Mouse (Mus musculus): ENCODE data around the gene Olfr314.
"Not testable (repeated sequence)": the region's sequence is repeated elsewhere in the genome, so short reads cannot be mapped to it uniquely, and the experiment has no call there.

The Olfr314 gene

DNA sequence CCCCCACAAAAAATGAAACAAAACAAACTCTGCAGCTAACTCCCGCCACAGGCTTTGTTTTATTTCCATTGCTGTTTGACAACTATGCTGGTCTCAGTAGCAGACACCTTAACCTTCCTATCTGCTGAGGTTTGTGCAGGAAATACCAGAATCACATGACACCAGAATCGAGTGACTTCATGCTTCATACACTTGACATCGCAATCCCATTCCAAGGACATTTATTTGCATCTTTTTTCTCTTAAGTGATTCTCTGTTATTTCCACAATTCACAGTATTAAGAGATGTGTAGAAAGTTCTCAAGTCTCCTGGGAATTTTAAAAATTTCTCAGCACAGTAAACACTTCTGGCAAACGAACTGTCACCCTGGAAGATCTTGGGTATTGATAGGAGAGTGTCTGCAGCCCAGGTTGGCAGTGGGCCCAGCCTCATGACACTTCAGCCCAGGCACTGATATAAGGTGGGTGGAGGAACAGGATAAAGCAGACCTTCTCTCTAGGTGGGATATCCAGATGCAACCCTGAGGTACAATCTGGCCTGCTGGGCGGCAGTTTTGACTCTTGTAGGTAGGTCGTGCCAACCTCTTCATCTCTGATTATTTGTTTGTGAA lies at the start of gene Olfr314:
Olfr314 (plus strand) TSS at position 473 of the 610 bp plus-strand sequence.
- no peak for DNase-seq (ENCODE audit: low read depth, low spot score)

DNA sequence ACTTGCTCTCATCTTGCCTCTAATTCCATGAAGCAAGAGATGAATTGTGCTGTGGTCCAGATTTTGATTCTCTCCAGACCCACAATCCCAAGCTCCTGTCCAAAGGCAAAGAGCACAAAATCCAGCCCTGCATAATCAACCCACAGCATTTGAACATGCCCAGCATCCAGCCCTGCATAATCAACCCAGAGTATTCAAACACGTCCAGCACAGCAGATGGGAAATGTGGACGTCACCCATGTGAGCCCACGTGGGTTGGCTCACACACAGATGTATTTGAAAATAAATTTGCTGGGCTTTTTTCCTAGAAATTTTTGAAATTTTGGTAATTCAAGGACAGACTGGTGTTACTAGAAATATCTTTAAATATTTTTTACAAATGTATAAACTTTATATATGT lies 49.4 kb upstream of the Olfr314 start:
- no peak for DNase-seq (ENCODE audit: low read depth, low spot score)

DNA sequence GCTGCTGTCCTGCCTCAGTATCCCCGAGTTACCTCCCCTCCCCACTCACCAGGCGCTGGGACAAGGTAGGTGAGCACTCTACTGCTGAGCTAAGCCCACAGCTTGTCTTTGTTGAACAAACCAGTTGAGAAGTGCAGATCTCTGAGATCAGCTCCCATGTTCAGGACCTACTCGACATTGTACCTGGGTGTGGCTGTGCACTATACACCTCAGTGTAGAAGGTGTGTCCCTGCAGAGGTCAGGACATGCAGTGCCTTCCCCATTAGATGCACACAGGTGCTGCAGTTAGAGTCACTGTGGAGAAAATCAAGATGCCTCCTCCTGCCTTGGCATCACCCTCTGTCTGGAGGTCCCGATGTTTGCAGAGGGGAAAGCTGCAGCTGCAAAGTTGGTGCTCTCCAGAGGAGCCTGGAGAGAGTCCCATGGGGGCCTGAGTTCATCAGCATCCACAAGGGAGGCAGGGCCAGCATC lies 43.9 kb upstream of the Olfr314 start, which contains the start of gene Olfr317:
Olfr317 (minus strand) TSS at position 421 of the 471 bp plus-strand sequence.
- no peak for DNase-seq (ENCODE audit: low read depth, low spot score)

DNA sequence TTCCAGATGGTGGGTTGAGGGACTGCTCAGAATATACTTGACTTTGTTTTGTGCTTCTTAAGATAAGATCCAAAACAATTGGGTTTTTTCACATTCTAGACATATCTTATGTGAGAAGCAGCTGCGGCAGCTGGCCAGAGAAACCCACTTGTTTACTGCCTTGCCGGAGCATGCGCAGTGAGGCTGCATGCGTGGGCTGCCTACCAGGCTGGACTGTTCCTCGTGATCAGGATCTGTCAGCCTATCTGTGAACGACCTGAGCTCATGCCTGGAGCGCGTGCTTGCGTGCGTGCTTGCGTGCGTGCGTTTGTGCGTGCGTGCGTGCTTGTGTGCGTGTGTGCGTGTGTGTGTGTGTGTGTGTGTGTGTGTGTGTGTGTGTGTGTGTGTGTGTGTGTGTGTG lies 31.7 kb upstream of the Olfr314 start:
- DNase-seq (ENCODE audit: low read depth, low spot score): not testable (repeated sequence)

DNA sequence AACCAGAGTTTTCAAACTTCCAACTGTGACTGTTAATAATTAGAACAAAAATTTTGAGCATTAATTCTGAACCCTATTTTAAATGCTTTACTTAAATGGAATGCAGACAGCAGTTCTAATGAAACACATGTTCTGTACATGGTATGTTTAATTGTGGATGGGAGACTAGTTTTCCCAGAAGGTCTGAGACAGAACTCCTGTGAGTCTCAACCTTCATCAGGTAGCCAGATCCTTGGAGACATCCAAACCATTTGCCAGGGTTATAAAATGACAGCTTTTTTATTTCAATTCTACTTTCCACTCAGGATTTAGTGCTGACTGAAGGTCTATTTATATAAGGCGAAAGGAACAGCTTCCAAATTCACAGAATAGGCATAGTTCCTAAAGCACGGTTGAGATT lies 30.3 kb upstream of the Olfr314 start, which contains the start of gene Olfr316:
Olfr316 (plus strand) TSS at position 301 of the 400 bp plus-strand sequence.
- DNase-seq (ENCODE audit: low read depth, low spot score): no peak

DNA sequence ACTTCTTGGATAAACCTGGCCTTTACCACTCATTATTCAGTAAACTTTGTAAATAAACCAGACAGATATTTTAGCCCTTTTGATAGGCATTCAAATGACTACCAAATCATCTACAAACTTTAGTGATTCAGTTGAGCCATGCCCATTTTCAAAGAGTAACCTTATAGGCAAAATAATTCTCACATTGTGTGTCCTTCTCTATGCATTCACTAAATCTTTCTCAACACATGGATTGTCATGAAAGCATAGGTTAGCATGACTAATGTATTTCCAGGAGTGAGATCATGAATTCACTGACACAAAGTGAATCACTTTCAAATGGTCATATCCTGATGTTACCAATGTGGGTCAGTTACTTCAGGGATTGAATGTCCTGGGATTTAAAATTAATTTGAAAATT lies 9.9 kb upstream of the Olfr314 start, which contains the start of gene Olfr315:
Olfr315 (plus strand) TSS at position 301 of the 400 bp plus-strand sequence.
- no peak for DNase-seq (ENCODE audit: low read depth, low spot score)

DNA sequence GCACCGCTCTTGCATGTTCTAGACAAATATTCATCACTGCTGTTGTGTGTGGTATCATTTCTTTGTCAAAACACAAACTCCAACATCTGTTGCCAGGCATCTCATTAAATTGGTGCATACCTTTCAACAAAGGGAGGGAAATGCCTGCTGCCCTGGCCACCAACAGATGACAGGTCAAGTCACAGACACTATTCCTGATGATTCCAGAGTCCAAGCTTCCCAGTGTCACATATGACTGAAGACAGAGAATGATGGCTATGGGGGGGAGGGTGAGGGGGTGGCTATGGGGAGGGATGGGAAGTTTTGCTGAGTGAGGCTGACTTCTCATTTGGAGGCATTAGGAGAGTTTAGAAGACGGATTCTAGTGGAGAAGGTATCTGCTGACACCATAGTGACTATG lies 1.4 kb downstream of the Olfr314 start:
- no peak for DNase-seq (ENCODE audit: low read depth, low spot score)

DNA sequence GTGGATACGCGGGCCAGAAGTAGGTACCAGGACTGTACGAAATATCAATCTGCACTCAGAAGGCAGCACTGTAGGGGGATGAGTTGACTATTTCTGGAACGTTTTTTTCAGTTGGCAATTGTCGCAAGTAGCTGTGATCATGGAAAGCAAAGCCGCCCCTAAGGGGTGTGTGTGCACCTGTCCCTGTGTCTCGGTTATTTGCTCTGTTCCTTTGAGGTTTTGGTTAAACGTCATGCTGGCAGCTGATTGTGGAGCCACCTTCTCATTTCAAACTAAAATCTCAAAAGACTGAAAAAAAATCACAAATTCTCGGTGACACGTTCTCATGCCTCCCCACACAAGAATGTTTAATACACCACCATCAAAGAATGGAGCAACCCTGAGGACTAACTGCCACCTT lies 4.9 kb downstream of the Olfr314 start:
- no peak for DNase-seq (ENCODE audit: low read depth, low spot score)

DNA sequence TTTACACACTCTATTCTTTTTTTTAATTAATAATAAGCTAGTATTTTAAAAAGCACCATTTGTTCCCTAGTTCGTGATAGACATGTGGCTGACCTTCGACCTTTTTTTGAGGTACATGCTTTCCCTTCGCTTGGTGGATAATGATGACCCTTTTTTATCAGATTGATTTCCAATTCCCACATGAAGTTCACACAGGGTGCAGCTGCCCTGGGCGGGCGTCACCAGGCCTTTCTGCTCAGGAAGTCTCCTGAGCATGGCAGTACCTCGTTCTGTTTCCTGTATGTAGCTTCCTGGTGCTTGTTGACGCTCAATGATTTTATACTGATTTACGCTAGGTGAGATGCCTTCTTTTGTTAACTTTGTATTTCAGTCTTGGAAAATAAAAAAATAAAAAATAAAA lies 5.6 kb downstream of the Olfr314 start:
- DNase-seq (ENCODE audit: low read depth, low spot score): no peak

DNA sequence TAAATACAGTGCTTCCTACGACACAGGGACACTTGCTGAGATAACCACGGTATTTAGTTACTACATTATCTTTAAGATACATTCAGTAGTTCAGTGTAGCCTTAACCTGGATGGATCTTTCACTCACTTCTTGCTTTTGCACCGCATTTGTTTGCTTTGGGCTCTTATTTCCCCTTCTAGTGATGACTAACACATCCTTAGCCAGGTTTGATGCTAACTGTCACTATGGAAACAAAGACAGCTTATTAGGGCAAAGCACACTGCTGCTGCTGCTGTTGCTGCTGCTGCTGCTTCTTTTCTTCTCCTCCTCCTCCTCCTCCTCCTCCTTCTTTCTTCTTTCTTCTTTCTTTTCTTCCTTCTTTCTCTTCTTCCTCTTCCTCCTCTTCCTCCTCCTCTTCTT lies 6.8 kb downstream of the Olfr314 start:
- DNase-seq (ENCODE audit: low read depth, low spot score): peak; percentile 2

DNA sequence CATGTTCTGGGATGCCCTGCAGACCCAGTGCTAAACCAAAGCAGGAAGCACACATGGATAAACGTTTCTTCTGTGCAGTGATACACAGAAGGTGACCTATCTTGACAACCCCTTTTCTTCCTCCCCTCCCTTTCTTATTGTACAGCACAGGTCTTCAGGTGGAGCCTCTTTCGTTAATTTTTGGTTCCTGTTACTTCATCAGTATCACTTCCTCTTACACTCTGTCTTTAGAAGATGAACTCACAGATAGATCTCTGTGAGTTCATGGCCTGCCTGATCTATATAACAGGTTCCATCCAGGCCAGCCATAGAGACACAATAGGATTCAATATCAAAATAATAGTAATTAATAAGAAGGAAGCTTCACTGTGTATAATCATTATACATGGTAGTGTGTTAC lies 7.3 kb downstream of the Olfr314 start:
- DNase-seq (ENCODE audit: low read depth, low spot score): no peak

DNA sequence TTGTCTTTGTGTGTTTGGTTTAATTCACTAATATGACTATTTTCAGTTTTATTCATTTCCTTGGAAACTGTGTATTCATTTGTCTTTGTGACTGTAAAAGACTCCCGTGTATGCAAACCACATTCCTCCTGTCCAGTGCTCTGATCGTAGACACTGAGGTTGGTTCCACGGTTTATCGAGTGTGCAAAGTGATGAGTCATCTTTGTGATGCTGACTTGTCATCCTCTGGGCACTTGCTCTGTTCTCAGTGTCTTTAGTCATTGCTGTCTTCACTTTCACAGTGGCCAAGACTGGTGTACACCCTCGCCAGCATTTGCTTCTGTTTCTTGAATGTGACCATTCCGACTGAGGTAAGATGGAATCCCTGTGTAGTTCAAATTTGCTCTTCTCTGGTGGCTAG lies 7.9 kb downstream of the Olfr314 start:
- no peak for DNase-seq (ENCODE audit: low read depth, low spot score)

DNA sequence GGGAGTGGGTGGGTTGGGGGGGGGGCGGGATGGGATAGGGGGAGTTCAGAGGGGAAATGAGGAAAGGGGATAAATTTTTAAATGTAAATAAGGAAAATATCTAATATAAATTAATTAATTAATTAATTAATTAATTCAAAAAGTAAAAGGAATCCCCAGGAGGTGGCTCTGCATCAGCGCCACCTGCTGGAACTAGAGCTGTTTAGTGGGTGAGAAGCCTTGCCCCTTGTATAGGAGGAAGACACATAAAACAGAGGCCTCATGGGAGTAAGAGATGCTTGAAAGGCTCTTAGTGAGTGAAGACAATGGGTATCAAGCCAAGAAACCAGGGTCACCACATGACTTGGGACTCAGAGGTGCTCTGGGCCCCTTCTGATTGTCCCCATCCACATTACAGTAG lies 13.1 kb downstream of the Olfr314 start:
- DNase-seq (ENCODE audit: low read depth, low spot score): no peak

DNA sequence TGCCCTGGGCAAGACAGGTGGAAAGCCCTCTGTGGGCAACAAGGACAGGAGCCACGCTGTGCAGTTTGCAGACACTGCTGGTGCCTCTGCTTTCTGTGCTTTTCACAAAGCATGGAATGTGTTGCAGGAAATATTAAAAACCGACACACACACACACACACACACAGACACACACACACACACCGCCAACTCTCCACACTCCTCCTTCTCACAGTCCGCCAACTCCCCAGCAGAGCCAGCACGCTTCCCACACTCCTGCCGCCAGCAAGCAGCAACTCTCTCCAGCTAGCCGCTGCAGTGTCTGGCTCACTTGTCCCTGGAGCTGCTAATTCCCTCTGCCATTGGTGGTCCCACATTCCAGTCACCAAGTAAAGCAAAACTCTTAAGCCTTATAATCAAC lies 14.1 kb downstream of the Olfr314 start:
- no peak for DNase-seq (ENCODE audit: low read depth, low spot score)

DNA sequence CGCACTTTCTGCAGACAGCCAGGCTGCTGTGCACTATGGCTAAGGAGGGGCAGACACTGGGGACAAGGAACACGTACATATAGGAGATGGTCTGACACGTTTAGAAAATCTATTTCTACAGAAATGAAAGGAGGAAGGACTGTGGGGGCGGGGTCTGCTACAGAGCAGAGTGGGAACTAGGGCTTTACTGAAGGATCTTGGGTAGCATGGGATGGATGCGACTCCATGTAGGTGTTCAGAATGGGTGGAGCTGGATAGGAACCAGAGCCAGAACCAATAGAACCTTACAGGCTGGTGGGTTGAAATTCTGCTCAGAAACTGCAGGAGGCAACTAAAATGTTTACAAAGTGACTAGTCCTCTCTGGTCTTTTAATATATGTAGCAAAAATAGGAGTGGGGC lies 17.0 kb downstream of the Olfr314 start:
- no peak for DNase-seq (ENCODE audit: low read depth, low spot score)

DNA sequence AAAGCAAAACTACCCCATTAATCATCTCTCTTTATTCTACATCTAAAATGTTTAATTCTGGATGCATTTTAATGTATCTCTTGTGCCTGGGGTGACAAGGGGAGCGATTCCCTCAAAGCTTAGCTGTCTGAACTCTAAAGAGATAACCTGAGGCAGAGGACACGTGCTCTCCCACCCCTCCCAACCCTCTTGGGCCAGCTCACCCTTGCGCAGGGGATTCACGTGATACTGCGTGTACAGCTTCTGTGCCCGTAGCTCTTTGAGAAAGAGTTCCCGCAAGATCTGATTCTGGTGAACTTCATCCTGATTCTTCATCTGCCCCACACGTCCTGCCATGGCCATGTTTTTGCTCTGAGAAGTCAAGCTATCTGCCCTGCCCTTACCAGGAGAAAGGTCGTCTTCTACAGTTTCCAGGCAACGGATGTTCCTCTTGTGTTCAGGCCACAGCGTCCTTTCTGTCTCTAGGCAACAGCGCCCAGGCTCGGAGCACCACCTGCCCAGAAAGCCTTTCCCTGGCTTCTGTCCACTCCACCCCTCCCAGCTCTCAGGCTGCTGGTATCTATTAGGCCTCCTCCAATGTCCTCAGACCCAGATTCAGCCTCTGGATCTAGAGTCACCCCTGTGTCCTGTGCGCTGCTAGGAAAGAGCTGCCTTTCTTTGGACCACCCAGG lies 18.9 kb downstream of the Olfr314 start, which contains the start of gene Fam183b:
Fam183b (minus strand) TSS at position 403 of the 671 bp plus-strand sequence.
- peak; percentile 6 for DNase-seq (ENCODE audit: low read depth, low spot score)

DNA sequence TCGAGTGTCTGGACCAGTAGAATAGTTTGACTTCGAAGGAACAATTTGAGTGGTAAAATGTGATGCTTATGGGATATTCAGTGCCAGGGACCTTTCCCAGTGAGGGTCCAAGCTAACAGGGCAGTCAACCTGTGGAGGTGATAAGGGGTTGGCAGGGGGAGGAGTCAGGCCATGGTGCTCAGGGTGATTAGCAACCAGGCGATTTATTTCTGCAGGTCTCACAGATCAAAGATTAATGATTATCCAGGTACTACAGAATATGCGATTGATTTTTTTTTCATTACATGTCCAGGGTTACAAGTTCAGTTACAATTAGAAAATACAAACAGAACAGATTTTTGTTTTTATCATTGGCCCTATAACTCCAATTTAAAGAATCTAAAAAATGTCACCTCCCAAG lies 21.1 kb downstream of the Olfr314 start:
- no peak for DNase-seq (ENCODE audit: low read depth, low spot score)

DNA sequence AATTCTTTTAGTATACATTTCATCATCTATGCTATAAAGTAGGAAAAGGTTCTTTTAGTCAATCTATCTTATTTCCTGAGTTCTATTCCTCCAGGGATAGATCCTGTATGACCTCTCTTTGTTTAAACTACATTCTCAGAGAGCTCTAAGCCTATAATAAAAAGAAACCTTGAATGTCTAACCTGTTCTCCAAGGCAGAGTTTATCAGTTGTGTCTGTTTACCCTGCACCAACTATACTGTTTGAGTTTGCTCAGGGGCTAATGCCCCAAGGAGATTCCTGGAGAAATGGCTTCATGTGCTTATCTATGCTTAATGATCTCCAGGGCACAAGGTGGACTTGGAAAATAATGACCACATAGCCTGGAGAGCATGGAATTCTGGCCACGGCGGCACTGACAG lies 21.6 kb downstream of the Olfr314 start:
- DNase-seq (ENCODE audit: low read depth, low spot score): no peak

DNA sequence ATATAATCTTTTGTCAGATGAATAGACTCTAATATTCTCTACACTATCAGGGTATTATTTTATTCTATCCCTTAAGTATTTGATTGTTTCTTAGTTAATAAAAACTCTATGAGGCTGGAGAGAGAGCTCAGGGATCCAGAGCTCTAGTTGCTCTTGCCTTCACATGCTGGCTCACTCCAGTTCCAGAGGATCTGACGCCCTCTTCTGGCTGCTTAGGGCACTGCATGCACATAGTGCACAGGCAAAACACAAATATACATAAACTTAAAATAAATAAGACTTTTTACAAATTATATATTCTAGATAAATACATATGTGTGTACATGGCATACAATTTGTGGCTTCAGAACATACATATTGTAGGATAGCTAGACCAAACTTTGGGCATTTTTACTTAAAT lies 29.2 kb downstream of the Olfr314 start:
- DNase-seq (ENCODE audit: low read depth, low spot score): no peak

DNA sequence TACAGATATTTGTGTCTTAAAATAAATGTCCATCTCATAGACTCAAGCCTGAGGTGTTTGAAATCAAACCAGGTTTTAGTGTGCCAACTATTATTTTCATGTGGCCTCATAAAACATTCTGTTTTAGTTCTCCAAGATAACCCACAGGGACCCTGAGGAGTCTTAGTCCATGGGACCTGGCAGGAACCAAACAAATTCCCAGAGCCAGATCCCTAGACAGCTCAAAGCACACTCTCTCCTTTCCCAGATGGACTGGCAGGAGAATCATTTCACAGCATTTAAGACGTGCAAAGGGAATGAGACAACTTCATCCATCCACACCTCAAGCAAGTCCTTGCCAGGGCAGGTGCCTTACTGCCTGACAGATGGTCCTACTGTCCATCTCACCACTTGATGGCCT lies 31.9 kb downstream of the Olfr314 start, which contains the start of gene Olfr313:
Olfr313 (plus strand) TSS at position 301 of the 400 bp plus-strand sequence.
- not testable (repeated sequence) for DNase-seq (ENCODE audit: low read depth, low spot score)

DNA sequence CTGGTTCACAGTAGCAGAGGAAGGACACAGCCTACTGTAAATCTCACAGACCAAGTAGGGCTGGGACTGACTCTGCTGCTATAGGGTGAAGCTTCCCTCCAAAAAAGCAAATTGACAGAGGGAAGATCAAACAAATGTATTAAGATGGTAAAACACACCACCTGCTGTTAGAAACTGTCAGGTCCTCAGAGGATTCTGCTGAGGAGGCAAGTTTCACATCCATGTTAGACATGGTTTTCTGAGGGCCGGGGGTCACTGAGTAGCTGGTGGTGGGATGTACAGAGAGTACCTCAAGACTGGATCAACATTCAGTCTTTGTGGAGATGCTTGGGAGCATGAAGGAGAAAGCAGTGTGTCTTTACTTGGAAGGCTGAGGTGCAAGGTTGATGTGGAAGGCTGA lies 32.9 kb downstream of the Olfr314 start:
- no peak for DNase-seq (ENCODE audit: low read depth, low spot score)

DNA sequence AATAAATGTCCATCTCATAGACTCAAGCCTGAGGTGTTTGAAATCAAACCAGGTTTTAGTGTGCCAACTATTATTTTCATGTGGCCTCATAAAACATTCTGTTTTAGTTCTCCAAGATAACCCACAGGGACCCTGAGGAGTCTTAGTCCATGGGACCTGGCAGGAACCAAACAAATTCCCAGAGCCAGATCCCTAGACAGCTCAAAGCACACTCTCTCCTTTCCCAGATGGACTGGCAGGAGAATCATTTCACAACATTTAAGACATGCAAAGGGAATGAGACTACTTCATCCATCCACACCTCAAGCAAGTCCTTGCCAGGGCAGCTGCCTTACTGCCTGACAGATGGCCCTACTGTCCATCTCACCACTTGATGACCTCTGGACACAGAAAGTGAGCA lies 46.2 kb downstream of the Olfr314 start, which contains the start of gene Olfr312:
Olfr312 (plus strand) TSS at position 301 of the 400 bp plus-strand sequence.
- not testable (repeated sequence) for DNase-seq (ENCODE audit: low read depth, low spot score)

DNA sequence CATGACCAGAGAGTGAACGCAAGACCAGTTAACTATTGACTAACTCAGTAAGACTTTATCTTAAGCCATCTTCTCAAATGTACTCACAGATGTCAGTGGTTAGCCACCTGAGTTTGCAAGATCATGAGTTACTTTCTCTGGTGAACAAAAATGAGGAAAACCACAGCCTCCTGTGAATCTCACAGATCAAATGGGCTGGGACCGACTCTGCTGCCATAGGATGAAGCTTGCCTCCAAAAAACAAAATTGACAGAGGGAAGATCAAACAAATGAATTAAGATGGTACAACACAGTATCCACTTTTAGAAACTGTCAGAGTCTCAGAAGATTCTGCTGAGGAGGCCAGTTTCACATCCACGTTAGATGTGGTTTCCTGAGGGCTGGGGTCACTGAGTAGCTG lies 47.0 kb downstream of the Olfr314 start:
- no peak for DNase-seq (ENCODE audit: low read depth, low spot score)

Measured in retina, adult 2 months (tissue).